Mouse (Mus musculus) spleen, adult 12 weeks (tissue): ENCODE data around the gene Numb.

Experiments
- DNase-seq: peaks from one replicate; pipeline ENCODE4 v3.0.0; 2022; ENCODE audit warnings: low spot score

Numb gene

DNA sequence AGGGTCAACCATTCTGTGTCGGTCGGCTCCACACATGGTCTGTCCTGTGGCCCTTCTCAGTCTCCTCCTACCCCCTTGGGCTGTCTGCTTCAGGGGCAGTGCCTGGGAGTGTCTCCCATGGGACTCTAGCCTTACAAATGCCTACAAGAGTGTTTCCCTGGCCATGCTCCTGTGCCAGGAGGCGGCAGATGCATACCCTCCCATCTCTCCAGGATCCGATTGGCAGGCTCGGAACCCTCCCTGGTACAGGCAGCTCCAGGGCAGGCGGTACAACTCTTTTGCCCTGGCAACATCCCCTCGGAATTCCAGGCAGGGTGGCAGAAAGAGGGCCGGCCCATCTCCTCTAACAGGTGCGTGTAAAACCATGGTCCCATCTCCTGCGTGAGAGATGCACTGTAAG, 139.1 kb downstream of the Numb start:
- no peak for DNase-seq

DNA sequence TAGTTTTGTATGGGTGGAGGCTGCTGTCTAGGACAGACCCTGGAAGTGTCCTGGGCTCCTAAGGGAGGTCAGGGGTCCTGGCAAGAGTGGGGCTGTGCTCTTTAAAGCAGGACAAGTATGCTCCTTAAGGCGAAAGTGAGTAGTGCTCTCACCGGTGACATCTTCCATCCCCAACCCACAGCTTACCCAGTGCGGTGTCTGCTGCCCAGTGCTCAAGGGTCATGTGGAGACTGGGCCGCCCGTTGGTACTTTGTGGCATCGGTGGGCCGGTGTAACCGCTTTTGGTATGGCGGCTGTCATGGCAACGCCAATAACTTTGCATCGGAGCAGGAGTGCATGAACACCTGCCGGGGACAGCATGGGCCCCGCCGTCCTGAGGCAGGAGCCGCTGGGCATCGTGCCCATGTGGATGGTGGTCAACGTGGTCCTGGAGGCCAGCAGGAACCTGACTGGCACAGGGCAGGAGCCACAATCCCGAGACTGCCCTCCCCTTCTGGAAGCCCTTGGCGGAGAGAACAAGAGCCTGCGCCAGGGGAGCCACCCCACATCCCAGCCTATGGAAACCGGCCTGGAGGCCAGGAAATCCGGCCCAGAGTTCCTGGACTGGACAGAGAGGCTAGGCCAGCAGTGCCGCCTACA, 140.0 kb downstream of the Numb start:
- DNase-seq: no peak

DNA sequence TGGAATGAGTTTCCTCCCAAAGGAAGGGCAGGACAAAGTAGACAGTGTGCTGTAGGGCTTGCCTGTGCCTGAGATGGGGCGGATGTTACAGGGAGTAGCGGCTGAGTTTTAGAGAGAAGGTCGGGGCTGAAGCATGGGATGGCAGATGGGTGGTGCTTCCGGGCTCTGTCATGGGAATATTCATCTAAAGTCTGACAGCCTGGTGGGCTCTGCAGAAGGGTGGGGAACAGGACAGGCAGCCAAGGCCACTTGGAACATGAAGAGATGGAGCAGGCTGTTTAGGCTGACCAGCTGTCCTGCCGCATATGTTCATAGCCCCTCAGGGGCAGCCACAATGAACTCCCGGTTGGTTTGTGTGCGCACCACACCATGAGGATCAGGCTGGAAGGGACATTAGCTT, 140.5 kb downstream of the Numb start:
- no peak for DNase-seq

DNA sequence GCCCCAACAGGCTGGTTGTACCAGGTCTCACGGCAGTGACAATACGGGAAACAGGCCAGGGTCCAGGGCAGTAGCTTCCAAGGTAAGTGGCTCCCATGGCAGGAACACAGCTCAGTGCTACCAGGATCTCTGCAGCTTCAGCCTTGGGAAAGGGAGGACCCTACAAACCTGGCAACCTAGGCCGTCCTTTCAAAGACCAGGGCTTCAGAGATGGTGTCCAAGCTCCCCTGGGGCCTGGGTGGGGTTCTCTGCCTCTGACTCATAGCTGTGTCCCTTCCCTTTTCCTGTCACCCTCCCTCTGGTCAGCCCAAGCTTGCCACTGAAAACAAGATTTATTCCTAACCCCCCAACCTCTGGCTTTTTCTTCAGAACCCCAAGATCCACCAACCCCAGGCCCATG, 141.6 kb downstream of the Numb start:
- no peak for DNase-seq

DNA sequence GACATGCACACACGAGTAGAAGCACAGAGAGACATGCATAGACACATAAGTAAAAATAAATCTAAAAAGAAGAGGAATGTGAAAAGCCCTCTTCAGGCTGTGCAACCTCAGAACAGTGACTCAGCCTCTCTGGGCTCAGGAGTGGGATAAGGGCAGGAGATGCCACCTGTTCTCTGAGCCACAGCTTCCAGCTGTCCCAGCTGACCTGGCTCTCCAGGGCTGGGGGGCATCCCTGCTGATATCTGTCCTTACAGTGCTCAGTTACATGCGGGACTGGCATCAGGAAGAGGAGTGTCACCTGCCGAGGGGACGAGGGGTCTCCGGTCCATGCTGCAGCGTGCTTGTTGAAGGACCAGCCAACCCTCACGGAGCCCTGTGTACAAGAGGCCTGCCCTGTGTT, 145.0 kb downstream of the Numb start:
- no peak for DNase-seq

DNA sequence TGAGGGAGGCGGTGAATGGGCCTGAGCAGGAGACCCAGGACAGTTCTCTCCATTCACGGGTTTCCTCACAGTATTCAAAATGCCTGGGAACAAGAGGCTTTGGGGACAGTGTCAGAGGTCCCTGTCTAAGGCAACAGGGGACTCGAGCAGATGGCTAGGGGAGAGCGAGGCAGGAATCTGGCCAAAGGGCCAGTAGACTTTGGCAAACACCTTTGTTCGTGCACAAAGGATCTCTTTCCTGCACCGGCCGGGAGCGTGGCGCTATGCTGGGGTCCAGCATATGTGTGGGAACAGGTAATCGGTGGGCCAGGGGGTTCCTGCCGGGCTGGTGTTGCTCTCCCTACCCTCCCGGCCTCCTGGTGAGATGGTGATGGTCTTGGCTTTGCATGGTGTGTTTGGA, 146.1 kb downstream of the Numb start:
- DNase-seq: no peak

DNA sequence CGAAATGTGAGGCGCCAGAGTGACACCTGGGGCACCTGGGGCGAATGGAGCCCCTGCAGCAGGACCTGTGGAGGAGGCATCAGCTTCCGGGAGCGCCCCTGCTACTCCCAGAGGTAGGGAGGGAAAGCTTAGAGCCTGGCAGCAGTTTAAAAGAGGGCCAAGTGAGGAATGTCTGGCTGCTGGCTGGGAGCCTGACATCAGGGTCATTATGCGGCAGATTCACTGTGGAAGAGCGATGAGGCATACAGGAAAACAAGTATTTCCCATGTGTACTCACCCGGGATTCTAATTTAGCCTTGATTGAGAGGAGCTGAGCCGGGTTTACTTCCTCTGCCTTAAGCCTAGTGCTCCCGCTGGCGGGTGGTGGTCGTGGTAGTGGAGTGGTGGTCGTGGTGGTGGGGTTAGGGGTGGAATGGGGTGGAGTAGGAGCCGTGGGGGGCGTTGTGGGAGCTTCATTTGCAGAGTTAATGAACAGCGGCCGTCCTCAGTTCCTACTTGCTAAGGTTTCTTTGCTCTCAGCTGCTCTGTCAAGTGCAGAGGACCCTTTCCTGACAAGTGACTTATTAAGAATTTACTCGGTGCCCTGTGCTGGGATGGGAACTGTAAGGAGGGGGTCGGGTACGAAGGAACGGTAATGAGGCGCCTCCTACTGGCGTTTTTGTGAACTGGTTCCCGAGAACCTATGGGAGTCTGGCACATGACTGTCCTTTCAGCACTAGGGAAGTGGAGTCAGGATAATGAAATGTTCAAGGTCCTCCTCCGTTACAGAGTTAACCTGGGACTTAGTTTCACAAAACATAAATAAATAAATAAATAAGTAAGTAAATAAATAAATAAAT, 151.1 kb downstream of the Numb start:
- no peak for DNase-seq

DNA sequence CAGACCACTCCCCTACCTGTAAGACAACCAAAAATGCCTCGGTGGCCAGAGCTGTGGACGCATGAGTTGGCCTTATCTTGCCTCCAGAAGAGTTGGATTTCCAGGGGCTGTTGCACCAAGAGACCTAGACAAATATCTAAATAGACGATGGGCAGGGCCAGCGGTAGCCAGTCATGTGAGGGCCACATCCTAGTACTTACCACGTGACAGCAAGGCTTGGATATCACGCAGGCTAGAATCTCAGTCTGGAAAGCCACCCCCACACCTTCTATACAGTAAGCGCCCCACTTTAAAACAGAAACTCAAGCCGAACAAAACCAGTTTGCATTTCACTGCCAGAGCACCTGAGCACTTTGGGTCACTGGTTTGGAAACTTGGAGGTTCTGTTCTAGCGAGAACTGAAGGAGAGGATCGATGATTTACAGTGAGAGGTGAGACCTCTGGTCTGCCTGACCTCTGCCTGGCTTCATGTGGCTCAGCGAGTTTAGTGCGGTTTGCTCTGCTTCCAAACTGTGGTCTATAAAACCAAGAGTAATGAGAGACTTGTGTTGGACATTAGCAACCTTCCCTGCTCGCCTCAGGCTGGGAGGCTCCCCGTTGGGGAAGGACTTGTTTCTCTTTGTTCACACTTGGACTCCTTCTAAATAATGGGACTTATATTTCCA, 153.4 kb downstream of the Numb start:
- DNase-seq: no peak

DNA sequence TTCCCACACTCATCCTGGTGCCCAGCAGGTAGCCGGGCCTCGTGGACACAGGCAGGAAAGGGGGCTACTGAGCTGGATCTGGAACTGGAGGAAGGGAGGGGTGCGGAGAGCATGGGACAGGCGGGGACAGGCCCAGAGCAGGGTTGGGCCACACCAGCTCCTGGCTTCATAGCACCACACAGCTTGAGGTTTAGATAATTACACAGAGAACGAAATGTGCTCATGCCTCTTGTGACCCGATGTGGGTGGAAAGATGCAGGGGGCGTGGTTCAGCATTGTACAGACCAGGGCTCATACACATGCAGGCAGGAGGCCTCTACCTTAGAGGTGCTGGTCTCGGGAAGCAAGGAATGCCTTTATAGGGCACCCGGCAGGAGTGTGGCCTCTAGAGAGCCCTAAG, 153.9 kb downstream of the Numb start:
- no peak for DNase-seq

DNA sequence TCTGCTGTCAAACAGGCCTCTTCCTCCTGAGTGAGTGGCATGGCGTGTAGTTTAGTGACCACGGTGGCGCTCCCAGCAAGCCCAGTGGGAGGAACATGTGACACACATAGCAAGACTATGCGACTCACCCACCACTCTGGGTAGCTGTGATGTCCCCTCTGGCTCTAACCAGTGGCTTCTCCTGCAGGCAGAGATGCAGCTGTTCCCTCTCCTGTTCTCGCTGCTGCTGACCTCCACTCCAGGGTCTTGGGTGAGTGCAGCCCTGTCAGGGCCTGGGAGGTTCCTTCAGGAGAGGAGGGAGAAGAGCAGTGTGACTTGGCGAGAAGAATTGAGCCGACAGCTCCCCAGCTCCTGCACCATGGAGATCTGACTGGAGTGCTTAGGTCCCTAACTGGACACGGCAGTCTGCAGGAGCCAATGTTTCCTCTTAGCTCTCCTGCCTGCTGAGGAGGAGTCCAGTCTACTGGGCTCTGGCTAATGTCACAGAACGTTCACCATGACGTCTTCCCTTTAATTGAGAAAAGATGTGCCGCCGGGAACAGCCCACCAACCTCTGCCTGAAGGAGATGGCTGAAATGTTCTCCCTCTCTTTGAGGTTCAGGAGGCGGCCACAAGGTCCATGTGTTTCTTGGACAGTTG, 155.7 kb downstream of the Numb start:
- no peak for DNase-seq

DNA sequence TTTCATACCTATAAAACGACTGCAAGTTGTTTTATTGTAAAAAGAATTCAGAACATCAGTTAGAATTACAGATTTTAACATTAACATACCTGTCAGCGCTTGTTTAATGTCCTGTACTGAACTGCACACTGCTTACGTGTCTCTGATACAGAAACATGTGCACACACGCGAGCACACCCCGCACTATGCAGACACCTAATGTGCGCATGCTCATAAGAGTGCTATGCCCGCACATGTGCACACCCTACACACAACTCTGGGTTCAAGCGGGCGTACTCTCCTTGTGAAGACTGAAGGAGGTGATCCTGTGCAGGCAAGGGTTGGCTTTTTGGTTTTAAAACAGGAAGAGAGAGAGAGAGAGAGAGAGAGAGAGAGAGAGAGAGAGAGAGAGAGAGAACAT, 157.2 kb downstream of the Numb start:
- DNase-seq: no peak

DNA sequence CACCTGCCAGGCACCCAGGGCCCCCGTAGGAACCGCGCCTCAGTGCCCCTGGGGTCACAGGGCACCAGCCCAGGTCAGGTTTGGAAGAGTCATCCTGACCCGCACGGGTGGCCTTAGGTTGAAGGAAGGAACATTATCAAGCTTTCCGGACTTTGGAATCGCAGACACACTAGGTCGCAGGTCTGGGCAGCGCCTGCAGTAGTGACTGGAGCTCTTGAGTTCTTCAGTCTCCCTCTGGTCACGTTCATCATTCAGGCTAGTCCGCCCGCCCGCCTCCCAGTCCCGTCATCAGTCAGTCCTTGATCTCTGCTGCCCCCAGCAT, 157.7 kb downstream of the Numb start:
- peak; percentile 7 for DNase-seq

DNA sequence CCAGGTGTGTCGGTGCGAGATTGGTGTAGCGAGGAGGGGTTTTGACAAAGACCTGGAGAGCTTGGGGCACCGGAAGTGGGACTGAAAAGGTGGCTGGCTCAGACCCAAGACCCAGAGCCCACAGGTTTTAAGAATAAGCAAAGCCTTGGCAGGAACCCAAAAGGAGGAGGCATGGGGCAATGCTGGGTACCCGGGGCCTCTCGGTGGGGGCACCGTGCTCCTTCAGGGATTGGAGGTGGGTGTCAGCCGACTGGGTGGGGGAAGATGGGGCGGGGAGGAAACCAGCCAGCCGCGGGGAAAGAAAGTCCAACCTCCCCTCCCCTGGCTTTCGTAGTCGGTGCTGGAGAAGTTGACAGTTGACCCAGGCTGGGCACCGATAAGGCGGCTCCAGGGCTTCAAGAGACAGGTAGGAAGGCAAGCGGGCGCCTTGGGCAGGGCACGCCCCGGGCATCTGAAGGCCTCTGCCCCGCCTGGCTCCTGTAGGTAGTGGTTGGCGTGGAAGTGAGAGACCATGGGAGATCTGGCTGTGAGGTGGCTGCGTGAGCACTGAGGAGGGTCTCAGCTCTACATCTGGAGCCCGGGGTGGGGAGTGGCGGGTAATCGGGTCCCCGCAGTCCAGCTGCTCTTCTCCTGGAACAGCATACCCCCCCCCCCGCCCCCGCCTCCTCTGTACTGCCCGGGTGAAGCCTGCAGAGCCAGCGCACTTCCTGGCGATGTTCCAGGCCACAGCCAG, 158.3 kb downstream of the Numb start, which contains the start of gene Papln:
Papln (plus strand) TSS at position 324 of the 733 bp plus-strand sequence.
- no peak for DNase-seq

DNA sequence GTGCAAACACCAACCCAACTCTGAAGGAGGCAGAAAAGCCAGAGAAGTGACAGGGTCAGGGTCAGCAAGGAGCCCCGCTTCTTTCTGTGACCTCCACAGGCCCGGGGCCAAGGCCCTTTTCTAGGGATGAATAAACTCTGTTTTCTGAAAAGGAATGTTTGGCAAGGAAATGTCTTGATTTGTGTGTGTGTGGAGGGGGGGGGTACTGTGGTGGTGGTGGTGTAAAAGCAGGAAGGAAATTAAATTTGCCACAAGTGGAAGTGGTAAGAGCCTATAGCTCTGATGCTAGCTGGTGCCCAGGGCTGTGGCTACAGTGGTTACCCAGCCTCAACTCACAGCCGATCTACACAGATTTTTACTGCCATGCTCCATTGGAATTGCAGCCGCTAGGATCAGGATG, 159.0 kb downstream of the Numb start:
- no peak for DNase-seq

DNA sequence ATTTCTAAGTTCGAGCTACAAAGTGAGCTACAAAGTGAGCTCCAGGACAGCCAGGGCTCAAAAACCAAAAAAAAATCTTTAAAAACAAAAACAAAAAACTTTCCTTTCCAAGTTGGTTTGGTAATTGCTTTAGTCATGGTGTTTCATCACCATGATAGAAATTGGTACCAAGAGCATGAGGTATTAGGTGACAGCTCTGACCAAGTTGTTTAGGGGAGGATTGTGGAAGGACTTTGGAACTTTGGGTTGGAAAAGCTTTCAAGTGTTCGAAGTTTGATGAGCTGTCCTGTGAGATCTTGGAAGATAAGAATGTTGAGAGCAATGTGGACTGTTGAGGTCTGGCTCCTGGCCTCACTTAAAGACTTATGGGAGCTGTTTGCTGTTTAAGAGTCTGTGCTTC, 161.5 kb downstream of the Numb start:
- no peak for DNase-seq

DNA sequence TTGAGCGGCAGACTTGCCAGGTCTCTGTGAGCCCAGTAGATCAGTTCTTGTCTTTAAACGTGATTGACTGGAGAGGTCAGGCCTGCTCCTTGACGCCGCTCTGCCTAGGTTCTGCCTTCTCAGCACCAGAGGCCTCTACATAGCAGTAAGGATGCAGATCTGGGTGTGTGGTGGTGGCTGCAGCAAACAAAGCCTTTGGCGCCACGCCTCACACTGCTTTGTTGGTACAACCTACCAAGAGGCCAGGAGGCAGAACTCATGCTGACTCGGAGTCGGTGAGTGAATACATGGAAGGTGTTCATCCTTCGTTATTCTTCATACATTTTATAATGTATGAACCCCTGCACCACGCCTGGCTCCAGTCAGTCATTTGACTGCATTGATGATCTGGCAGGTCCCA, 163.0 kb downstream of the Numb start:
- no peak for DNase-seq

DNA sequence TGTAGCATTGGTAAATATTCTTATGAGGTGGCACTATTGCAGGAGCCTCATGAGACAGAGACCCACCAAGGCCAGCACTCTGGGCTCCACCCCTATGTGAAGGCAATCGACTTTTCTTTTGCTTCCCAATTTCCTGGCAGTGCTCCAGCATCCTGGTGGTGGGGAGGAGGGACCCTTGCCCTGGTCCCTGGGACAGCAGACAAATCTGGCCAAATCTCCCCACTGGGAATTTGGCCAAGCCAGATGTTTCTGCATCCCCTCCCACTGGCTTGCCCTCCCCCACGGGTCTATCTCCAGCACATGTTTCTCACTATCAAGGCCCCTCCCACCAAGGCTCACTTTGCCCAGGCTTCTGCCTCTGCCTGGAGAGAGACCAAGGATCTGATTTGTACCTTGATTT, 169.2 kb downstream of the Numb start:
- DNase-seq: no peak

DNA sequence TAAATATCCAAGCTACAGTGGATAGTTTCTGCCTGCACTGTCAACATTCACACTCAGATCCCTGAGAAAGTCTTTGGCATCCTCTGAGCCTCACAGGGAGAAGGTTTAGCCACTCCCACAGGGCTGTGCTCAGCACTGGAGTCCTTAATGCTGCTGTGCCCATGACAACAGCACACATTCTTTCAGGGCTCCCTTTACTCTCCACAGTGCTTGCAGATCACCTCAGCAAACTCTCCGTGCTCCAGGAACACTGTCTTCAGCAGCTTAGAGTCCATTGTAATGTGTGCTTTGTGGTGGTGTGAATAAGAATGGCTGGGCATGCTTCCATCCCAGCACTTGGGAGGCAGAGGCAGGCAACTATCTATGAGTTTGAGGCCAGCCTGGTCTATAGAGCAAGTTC, 172.5 kb downstream of the Numb start:
- DNase-seq: no peak
